Mouse (Mus musculus) olfactory bulb, adult 2 months (tissue): ENCODE measurements around the gene Tln1. TPM values are rescaled to one million over a fixed set of nuclear protein-coding genes. Genes with fewer than 3 reads are reported as not detected.

Source experiments
- H3K27ac ChIP-seq: fragments of 200-500 bp; 2 replicates; pipeline ENCODE4 v1.5.1; 2012; ENCODE audit warnings: low read depth, low read length; ENCODE audit not compliant: insufficient read depth
- H3K4me1 ChIP-seq: fragments of 200-500 bp; 2 replicates; pipeline ENCODE4 v1.6.1; 2012; ENCODE audit warnings: low read length; ENCODE audit not compliant: control insufficient read depth, insufficient read depth
- H3K4me3 ChIP-seq: fragments of 200-500 bp; 2 replicates; pipeline ENCODE4 v1.5.1; 2012; ENCODE audit warnings: mild to moderate bottlenecking, low read depth, low read length, moderate library complexity; ENCODE audit not compliant: insufficient read depth
- CTCF ChIP-seq: fragments of 200-500 bp; IDR thresholded peaks from 2 replicates; pipeline ENCODE4 v1.5.1; 2012; ENCODE audit warnings: low read depth, mild to moderate bottlenecking, low read length, moderate library complexity; ENCODE audit not compliant: insufficient read depth
- POLR2A ChIP-seq: fragments of 200-500 bp; IDR thresholded peaks from 2 replicates; pipeline ENCODE4 v1.6.1; 2012; ENCODE audit warnings: mild to moderate bottlenecking, low read depth, low read length, moderate library complexity; ENCODE audit not compliant: insufficient read depth
- WGBS: fragments of 180-500 bp; shearing (Covaris S2); methylation state at CpG from one replicate; pipeline ENCODE4 v1.1.7; 2018; 5-methylcytosine and 5-hydroxymethylcytosine counted together
- polyA plus RNA-seq: library from polyadenylated mRNA; stranded (reverse); fragments of >200 nt; gene quantifications from 2 replicates; pipeline ENCODE4 v1.2.4, GENCODE M21; 2012; ENCODE audit warnings: low replicate concordance; ENCODE audit not compliant: missing spikeins, insufficient read depth, insufficient read length

Gene Tln1
- polyA plus RNA-seq, 1 experiment: 147 TPM

- Histone ChIP-seq H3K27ac (no peak overlapping the region), H3K4me1 (no peaks in the 10 kb centered on the region), H3K4me3 (no peak overlapping the region)
- 78% methylated on average over 3 of the region's 3 CpGs for WGBS
- TF ChIP-seq POLR2A: no peak
- no peak for TF ChIP-seq CTCF
Observed at GRCm38 (mm10) chr4:43591961-43592360, 29.5 kb upstream of the Tln1 start.

DNA sequence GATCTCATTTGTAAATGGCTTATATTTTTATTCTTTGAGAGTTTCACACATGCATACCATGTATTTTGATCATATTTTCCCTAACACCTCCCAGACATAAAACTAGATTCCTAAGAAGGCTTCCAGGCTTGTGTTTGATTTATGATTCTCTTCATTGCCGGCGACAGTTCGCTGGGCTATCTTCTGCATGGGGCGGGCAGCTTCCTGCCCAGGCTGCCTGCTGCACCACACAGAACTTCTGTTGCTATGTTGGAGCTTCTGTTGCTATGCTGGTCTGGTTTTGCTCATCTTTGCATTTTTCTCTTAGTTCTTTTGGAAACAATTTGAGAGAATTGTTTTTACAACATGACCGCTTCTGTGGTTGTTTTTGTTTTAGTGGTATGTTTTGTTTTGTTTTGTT, 29.1 kb upstream of the Tln1 start:
- Histone ChIP-seq H3K27ac (no peak overlapping the region), H3K4me3 (no peak overlapping the region), H3K4me1 (peaks cover 3% of the 10 kb centered on the region; the same call in 1 of the 2 replicates)
- WGBS: 66% methylated on average over 5 of the region's 5 CpGs
- TF ChIP-seq CTCF: no peak
- TF ChIP-seq POLR2A: no peak

GRCm38 (mm10) chr4:43587681-43588080, 25.2 kb upstream of the Tln1 start:
- 67% methylated on average over 7 of the region's 7 CpGs for WGBS
- TF ChIP-seq CTCF (no peak), POLR2A (no peak)
- H3K27ac ChIP-seq: no peak overlapping the region
- no peak overlapping the region for H3K4me3 ChIP-seq
- H3K4me1 ChIP-seq: peaks cover 10% of the 10 kb centered on the region

DNA sequence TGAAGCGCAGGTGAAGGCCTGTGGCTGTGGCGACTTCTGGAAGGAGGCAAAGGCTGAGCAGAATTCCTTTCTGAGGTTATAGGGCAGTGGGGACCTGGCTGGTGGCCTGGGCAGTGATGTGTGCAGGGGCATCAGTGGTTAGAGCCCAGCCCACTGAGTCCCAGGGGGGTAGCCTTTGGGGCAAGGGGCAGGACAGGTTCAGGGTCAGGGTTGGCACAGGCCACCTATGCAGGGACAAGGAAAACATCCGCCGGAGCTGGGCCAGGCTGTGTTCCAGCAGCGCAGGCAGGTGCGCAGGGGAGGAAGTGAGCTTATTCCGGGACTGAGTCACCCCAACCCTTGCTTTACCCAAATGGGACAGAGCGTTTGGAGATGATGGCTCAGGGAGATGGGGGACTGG, 23.9 kb upstream of the Tln1 start:
- TF ChIP-seq POLR2A (no peak), CTCF (no peak)
- WGBS: 67% methylated on average over 8 of the region's 8 CpGs
- H3K4me1 ChIP-seq: peaks cover 10% of the 10 kb centered on the region
- H3K27ac ChIP-seq: no peak overlapping the region
- H3K4me3 ChIP-seq: no peak overlapping the region

GRCm38 (mm10) chr4:43585682-43586081, 23.2 kb upstream of the Tln1 start:
- Histone ChIP-seq H3K27ac (no peak overlapping the region), H3K4me3 (no peak overlapping the region), H3K4me1 (peaks cover 10% of the 10 kb centered on the region)
- TF ChIP-seq POLR2A (no peak), CTCF (no peak)
- 57% methylated on average over 10 of the region's 10 CpGs for WGBS

DNA sequence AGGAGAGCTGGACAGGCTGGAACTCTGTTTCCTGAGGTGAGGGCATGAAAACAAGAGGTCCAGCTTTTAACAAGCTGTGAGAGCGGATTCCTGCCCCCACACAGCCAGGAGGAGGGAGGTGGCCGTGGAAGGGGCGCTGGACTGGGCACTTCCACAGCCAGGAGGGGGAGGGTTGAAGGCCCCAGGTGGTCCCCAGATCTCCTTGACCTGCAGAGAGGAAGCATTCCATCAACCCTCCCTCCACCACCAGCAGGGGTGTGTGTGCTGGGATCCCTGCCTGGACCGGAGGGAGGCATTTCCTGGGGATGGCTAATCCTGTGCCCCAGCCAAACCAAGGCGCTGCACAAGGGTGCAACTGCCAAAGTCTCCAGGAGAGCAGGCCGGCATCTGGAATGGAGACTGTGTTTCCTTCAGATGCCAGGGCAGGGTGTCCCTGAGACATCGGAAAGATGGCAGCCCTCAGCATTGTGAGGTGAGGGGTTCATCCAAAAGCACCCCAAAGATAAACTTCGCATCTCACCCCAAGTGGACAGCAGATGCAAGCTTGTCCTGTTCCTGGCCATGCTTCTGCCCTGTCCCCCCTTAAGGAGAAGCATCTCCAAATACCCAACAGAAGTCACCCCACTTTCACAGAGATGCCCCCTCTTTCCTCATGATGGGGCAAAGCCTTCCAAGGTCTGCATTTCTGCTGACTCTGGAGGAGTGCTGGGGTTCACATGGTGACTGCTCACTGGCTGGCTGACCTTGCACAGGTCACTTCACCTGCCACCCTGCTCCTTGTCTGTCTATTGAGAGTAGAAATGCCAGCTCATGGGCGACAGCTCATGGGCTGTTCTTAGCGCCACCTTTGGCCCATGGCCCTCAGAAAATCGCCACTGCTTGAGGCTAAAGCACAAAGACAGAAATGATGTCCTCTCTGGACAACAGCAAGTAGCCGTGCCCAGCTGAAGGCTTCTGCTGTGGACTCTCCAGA, 22.2 kb upstream of the Tln1 start, which contains the start of gene Msmp:
Msmp (minus strand) TSS at position 51 of the 973 bp plus-strand sequence.
- 69% methylated on average over 12 of the region's 12 CpGs for WGBS
- no peak within 1 kb of the TSS for H3K4me3 ChIP-seq
- H3K4me1 ChIP-seq: peaks cover 11% of the 10 kb centered on the region
- H3K27ac ChIP-seq: no peak within 1 kb of the TSS
- TF ChIP-seq CTCF: no peak
- TF ChIP-seq POLR2A: no peak

GRCm38 (mm10) chr4:43583421-43583820, 20.9 kb upstream of the Tln1 start:
- Histone ChIP-seq H3K27ac (no peak overlapping the region), H3K4me3 (no peak overlapping the region), H3K4me1 (peaks cover 13% of the 10 kb centered on the region)
- no peak for TF ChIP-seq POLR2A
- no peak for TF ChIP-seq CTCF
- WGBS: 78% methylated on average over 7 of the region's 7 CpGs

GRCm38 (mm10) chr4:43582241-43582640, 19.8 kb upstream of the Tln1 start:
- TF ChIP-seq POLR2A (no peak), CTCF (no peak)
- 93% methylated on average over 5 of the region's 5 CpGs for WGBS
- Histone ChIP-seq H3K27ac (no peak overlapping the region), H3K4me1 (peaks cover 13% of the 10 kb centered on the region), H3K4me3 (no peak overlapping the region)

DNA sequence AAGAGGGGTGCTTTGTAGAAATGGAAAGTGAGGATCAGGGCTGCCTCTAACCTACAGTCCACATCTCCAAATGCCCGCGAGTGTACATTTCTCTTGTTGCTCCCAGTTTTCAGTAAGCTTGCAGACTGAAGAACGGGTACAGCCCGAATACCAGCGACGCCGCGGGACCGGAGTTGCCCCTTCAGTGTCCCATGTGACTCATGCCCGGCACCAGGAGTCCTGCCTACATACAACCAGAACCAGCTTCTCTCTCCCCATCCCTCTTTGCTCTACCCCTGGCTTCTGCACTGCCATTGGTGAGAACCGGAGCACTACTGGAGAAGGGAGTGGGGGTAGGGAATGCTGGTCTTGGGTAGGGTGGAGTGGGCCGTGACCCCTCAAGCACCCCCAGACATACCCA, 18.9 kb upstream of the Tln1 start:
- Histone ChIP-seq H3K4me1 (peaks cover 15% of the 10 kb centered on the region), H3K4me3 (no peak overlapping the region), H3K27ac (no peak overlapping the region)
- TF ChIP-seq CTCF: no peak
- TF ChIP-seq POLR2A: no peak
- 94% methylated on average over 12 of the region's 12 CpGs for WGBS
